Mouse (Mus musculus): ENCODE results near the gene Pla2g16.

Pla2g16 gene

GRCm38 (mm10) chr19:7557328-7557822 lies at the start of gene Pla2g16:
Pla2g16 (plus strand) TSS chr19:7557459.
- DNase-seq = no peak

DNA sequence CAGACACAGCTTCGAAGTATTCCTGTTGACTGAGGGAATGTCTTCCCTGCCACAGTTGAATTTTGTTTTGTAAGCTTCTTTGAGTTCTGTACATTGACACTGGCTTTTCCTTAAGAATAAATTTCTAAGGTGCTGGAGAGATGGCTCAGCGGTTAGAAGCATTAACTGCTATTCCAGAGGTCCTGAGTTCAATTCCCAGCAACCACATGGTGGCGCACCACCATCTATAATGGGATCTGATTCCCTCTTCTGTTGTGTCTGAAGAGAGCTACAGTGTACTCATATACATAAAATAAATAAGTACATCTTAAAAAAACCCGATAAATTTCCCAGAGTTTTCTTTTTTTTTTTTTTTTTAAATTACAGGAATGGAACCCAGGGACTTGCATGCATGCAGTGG lies 49.2 kb upstream of the Pla2g16 start:
- DNase-seq = no peak

- DNase-seq = no peak
Measured at GRCm38 (mm10) chr19:7516437-7516836, 40.8 kb upstream of the Pla2g16 start.

GRCm38 (mm10) chr19:7521619-7522018 lies 35.6 kb upstream of the Pla2g16 start:
- no peak for DNase-seq

- DNase-seq = no peak
Measured at GRCm38 (mm10) chr19:7522856-7523255, 34.4 kb upstream of the Pla2g16 start.

- DNase-seq = no peak
Measured at GRCm38 (mm10) chr19:7523292-7523691, 34.0 kb upstream of the Pla2g16 start.

- DNase-seq = no peak
Measured at GRCm38 (mm10) chr19:7523781-7524180, 33.5 kb upstream of the Pla2g16 start.

- no peak for DNase-seq
Measured at GRCm38 (mm10) chr19:7524879-7525278, 32.4 kb upstream of the Pla2g16 start.

DNA sequence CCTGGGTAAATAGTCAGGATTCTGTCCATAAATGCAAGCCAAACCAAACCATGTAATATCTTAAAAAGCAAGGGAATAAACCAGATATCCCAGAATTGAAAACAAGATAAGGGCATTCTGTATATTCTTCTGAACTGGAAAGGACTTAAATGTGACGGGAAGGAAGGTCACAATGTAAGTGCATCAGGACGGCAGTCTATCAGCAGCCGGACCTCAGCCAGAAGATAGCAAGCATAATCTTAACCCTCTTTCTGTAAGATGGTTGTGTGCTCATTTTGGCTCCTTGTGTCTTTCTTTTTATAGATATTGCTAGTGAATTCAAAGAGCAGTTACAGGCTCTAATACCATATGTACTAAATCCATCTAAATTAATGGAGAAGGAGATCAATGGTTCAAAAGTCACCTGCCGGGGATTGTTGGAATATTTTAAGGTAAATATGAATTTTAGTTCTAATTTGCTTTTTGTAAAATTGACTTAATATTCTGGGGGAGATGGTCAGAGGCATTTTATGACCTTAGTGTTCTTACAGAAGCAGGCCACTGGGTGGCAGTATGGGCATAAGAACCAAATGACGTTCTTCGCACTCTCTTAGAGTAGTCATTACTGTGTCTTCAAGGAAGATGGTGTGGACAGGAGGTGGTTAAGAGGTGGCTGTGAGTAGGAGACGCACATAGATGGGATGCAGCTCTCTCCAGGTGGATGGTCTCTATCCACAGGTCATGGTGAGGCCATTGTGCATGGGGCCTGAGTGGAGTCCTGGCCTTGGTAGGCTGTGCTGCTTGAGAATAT lies 28.4 kb upstream of the Pla2g16 start:
- peak; percentile 10 for DNase-seq

- no peak for DNase-seq
Measured at GRCm38 (mm10) chr19:7531906-7532305, 25.4 kb upstream of the Pla2g16 start.

- DNase-seq = peak; percentile 23
Measured at GRCm38 (mm10) chr19:7533891-7534290, 23.4 kb upstream of the Pla2g16 start.

- no peak for DNase-seq
Measured at GRCm38 (mm10) chr19:7548924-7549323, 8.3 kb upstream of the Pla2g16 start.

DNA sequence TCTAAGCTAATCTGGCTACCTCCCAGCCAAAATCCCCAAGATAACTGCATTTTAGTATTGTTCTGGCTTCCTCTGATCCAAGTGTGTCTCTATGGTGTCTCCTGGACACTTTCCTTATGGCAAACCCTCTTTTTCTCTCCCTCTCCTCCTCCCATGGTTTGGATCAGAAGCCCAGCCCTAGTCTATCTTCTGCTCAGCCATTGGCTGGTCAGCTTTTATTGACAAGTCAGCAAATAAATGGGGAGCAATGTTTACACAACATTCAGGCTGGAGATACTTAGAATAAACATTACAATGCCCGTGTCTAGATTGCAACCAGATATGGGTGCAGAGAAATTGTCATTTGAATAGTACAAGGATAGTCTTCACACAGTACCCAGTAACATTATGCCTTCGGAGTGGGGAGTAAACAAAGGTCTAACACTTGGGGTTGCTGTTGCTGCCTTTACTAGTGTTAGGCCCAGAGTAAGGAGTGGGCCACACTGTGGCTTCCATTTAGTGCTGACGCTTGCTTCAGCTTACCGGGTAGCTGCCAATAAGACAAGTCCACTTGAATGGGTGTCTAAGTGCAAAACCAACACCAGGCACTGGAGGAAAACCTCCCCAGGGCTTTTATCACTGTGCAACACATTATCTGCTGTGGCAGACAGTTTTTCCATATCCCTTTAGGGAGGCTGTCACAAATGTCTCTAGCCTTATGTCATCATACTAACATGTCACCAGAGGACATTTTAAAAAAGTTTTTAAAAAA lies 5.5 kb upstream of the Pla2g16 start:
- no peak for DNase-seq

DNA sequence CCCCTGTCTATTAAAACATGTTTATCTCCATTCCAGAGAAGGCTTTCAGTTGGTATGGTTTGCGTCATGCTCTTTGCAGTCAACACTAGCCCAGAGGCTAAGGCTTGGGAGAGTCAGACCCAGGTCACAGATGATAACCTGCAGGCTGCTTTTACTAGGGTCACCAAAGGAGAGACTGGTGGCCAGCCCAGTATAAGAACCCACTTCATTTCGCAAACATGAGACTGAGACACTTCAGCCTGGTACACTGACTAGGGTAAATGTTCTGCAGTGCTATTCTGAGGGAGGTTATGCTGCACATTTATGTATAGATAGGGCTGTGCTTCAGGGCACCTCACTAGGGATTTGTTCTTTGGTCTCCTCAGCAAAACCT lies 5.0 kb upstream of the Pla2g16 start:
- no peak for DNase-seq

DNA sequence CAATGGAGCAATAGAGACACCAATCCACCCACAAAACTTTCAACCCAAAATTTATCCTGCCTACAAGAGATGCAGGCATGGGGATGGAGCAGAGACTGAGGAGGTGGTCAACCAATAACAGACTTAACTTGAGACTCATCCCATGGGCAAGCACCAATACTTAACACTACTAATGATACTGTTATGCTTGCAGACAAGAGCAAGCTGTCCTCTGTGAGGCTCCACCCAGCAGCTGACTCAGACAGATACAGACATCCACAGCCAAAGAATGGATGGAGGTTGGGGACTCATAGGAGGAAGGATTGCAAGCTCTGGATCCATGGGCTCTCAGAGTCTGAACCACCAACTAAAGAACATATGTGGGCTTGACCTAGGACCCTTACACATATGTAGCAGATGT lies 3.8 kb upstream of the Pla2g16 start:
- no peak for DNase-seq

GRCm38 (mm10) chr19:7554881-7555280 lies 2.4 kb upstream of the Pla2g16 start:
- no peak for DNase-seq

DNA sequence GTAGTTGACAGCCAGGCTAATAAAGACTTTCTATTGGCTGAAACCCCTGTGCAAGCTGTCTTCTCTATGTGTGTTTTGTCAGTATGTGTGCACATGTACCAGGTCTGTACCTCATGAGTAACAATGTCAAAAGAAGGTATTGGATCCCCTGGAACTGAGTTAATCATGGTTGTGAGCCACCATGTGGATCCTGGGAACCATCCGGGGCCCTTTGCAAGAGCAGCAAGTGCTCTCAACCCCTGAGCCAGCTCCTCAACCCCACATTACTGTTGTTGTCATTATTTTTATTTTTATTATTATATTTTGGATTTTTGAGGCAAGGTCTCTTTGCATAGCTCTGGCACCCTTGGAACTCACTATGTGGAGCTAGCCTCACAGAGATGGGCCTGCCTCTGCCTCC lies 618 bp upstream of the Pla2g16 start:
- no peak for DNase-seq

GRCm38 (mm10) chr19:7557844-7558243 lies 585 bp downstream of the Pla2g16 start:
- no peak for DNase-seq

DNA sequence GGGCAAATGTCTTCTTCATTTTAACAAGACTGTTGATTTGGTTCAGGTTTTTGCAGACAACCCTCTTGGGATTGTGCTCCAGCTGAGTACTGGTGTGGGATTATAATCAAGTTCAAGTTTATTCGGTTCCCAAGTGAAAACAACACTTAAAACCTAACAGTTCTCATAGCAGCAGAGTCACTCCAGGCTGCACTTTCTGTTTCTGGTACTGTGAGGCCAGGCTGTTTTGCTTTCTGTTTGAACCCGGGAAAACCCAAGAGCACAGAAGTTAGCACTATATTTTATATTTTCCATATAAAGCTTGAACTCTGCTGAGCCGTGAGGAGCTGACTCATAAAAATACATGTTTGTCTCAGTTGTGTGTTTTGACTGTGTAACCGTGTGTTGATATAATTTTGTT lies 1.4 kb downstream of the Pla2g16 start:
- DNase-seq = no peak

DNA sequence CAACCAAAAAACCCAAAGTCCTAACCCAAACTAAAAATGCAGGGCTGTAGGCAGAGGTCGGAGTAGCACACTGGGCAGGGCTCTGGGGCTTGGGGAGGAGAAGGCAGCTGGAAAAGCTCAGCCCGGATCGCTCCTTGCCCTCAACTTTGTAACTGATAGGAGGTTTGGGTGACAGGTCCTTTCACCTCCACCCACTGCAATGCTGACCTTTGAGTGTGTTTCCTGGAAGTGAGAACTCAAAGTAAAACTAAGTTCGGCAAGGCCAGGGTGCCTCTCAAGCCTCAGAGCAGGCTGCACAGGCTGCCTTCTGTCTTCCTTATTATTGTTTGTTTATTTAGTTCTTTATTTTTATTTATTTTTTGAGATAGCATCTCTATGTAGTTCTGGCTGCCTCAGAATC lies 2.7 kb downstream of the Pla2g16 start:
- DNase-seq = no peak

- DNase-seq = no peak
Measured at GRCm38 (mm10) chr19:7561456-7561855, 4.2 kb downstream of the Pla2g16 start.

DNA sequence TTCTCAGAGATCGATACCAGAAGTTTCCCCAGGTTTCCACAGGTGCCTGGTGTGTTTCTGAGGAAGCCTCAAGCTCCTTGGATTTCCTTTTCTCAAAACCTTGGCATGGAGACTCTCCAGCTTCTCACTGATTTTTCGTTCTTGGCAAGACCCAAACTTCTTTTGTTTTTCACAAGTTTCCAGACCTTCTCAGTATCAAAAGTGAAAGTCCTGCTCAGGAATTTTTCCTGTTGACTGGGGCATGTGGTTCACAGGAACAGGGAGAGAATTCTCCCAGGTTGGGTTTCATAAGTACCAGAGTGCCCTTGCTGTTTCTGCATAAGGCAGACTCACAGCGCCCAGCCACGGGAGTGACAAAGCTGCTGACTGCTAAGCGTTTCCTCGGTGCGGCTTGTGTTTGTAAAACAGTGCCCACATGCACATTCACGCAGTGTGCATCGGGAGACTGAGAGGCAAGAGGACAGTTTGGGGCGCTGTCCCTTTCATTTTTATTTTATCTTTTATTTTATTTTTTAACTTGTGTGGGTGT lies 5.4 kb downstream of the Pla2g16 start:
- no peak for DNase-seq

DNA sequence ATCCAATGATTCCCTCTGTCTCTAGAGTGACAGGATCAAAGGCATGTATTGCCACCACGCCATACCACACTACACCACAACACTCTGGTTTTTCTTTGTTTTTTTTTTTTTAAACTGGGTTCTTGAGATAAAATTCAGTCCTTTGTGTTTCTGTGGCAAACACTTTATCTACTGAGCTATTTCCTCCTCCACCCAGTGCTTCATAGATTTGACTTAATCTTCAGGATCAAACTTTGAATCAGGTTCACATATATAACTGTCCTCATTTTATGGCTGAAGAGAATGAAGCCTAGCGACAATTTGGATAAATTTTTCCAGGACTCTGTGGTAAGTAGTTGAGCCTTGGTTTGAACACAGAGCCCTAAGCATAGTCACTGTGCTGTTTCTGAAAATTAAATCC lies 6.4 kb downstream of the Pla2g16 start:
- no peak for DNase-seq

DNA sequence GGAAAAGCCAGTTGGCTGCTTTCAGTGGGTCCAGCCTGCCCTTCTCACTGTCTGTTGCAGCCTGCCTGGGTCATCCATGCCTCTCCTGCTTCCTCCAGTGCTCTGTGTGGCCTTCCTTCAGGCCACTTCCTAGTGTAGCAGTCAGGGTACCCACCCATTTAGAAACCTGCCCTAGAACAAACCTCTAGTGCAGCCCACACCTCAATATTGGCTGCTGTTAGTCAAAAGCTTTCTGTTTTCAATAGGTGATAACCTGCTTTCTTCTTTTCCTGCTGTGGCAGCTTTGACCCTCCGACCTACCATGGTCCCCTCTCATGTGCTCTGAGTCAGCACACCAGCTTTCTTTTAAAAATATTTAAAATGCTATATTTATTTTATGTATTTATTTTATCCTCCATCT lies 7.2 kb downstream of the Pla2g16 start:
- no peak for DNase-seq
